Mouse (Mus musculus) mammary gland, adult 2 months (tissue): ENCODE results near the gene Bves. TPM values are rescaled to one million over a fixed set of nuclear protein-coding genes. Genes with fewer than 3 reads are reported as not detected.

Experiments
- polyA plus RNA-seq: library from polyadenylated mRNA; depleted of rRNA; stranded (reverse); fragments of >200 nt; gene quantifications from 2 replicates; pipeline ENCODE4 v1.2.3, GENCODE M21; 2012; ENCODE audit warnings: low replicate concordance; rRNA removed

Gene Bves
- 0.10 and 5.4 TPM in 2 replicates for polyA plus RNA-seq

GRCm38 (mm10) chr10:45335434-45336422 is at the start of gene Bves:
Gene Bves (plus strand): TSS chr10:45335772.

Other genes with a start within 250 kb of the Bves start
- 5.1 TPM in 1 of 2 replicates, not detected in the other for gene Popdc3, start 157.7 kb upstream of the Bves start, polyA plus RNA-seq
- not detected in 2 replicates for gene Lin28b, start 150.6 kb downstream of the Bves start, polyA plus RNA-seq
- 4.4 and 6.2 TPM in 2 replicates for gene Hace1, start 242.1 kb downstream of the Bves start, polyA plus RNA-seq